Mouse (Mus musculus) layer of hippocampus, adult 11-12 months (tissue): ENCODE data around the gene Gdpgp1.

Source experiments
- DNase-seq: peaks from one replicate; pipeline ENCODE4 v3.0.0; 2022; ENCODE audit warnings: low spot score

Gene Gdpgp1

GRCm38 (mm10) chr7:80227065-80227464 is 5.6 kb upstream of the Gdpgp1 start:
- DNase-seq = no peak

DNA sequence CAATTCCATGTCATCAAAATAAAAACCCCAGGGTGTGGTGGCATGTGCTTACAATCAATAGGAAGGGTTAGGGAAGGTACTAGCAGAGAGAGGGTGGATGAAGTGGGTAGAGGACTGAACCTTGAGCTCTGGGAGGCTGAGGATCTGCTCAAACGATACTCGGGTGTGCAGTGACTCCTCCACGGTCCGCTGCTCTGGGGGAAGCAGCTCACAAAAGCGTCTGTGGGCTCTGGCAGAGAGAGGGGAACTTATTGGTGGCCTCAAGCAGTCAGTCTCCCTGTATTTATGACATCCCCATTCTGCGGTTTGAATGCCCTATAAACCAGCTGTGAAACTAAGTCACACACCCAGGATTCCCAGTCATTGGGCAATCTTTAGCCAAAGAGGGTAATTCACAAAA is 2.5 kb upstream of the Gdpgp1 start:
- no peak for DNase-seq

- DNase-seq = no peak
Measured at GRCm38 (mm10) chr7:80231971-80232488, 635 bp upstream of the Gdpgp1 start.

DNA sequence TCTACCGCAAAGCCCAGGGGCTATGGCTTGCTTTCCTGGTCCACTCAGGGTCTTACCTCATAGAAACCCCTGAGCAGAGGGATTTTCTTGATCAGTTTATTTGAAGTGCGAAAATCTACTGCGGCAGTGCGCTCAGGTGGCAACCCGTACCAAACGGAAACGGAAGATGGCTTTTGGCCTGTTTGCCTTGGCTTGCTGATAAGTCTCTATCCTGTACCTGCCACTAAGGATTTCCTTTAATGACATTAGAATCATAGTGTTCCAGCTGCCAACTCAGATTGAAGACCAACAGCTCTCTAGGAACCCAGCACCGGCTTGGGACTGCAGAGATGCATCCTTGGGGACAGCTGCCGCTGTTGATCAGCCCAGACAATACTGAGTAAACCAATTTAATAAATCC is 1.1 kb downstream of the Gdpgp1 start:
- DNase-seq = no peak

DNA sequence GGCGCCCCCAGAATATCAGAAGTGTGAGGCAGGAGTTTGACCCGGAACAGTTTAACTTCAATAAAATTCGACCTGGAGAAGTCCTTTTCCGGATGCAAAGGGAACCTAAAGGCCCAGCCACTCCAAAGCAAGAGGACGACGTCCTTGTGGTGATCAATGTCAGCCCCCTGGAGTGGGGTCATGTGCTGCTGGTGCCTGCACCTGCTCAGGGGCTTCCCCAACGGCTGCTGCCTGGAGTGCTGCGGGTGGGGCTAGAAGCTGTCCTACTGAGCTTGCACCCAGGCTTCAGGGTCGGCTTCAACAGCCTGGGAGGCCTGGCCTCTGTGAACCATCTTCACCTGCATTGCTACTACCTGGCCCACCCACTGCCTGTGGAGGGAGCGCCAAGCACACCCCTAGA is 5.9 kb downstream of the Gdpgp1 start:
- DNase-seq = no peak

DNA sequence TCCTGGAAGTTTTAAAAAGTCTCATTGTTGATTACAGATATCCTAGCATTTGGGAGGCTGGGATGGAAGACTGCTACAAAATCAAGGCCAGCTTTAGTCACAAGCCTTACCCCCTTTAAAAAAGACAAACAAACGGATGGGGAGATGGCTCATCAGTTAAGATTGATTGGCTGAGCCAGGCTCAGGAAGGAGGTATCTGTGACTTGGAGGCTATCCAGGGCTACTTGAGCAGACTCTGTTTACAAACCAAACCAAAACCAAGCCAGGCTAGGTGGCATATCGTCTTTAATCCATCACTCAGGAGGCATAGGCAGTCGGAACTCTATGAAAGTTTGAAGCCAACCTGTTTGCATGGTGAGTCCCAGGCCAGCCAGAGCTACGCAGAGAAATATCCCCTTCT is 9.0 kb downstream of the Gdpgp1 start:
- DNase-seq = no peak

- no peak for DNase-seq
Measured at GRCm38 (mm10) chr7:80244851-80245250, 12.2 kb downstream of the Gdpgp1 start.

DNA sequence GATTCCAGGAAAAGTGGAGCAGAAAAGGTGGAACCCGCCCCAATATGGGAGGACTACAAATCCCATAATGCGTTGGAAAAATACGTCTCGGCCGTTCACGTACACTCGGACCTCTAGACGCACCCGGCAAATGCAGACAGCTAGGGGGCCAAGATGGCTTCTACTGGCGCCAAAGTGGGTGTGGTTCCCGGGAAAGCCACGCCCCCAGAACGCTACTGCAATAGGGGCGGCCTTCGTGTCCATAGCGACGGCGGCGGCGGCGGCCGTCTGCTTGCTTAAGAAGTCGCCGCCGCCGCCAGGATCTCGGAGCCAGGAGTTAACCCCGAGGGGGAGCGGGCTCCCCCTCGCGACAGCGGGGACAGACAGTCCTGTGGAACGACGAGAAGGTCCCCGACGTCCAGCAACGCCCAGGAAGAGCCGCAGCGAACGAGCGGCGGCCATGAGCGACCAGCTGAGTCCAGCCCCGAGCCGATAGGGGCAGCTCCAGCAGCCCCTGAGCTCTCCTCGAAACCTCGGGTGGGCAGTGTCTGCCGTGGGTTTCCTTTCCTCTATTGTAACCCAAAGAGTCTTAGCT is 13.6 kb downstream of the Gdpgp1 start, which contains the start of gene Ttll13:
TSS of gene Ttll13 (plus strand) at position 229 of the 574 bp plus-strand sequence.
- peak; percentile 97 for DNase-seq

- no peak for DNase-seq
Measured at GRCm38 (mm10) chr7:80246859-80247258, 14.2 kb downstream of the Gdpgp1 start.

DNA sequence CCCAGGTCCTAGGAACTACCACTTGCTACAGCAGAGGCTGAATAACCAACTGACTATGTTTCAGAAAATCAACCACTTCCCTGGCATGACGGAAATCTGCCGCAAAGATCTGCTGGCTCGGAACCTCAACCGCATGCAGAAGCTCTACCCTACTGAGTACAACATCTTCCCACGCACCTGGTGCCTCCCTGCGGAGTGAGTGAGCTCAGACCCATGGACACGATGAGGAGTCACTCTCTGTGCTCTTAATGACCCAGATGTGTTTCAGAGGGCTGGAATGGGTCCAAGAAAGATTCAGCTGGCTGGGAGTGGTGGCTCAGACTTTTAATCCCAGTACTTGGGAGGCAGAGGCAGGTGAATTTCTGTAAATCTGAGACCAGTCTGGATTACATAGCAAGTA is 19.8 kb downstream of the Gdpgp1 start:
- no peak for DNase-seq

DNA sequence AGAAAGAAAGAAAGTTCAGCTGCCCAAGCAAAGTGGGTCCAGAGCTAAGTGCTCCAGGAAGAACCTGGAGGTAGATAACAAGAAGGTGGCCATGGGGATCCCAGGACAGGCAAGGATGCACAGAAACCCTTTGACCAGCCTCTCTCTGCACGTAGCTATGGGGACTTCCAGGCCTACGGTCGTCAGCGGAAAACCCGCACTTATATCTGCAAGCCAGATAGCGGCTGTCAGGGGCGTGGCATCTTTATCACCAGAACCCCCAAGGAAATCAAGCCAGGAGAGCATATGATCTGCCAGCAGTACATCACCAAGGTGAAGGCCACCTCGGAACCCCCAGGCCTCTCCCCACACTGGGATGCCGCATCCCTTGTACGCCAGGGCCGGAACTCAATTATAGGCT is 20.2 kb downstream of the Gdpgp1 start:
- DNase-seq = no peak

GRCm38 (mm10) chr7:80255981-80256380 is 23.3 kb downstream of the Gdpgp1 start:
- no peak for DNase-seq

GRCm38 (mm10) chr7:80257706-80258105 is 25.0 kb downstream of the Gdpgp1 start:
- no peak for DNase-seq

DNA sequence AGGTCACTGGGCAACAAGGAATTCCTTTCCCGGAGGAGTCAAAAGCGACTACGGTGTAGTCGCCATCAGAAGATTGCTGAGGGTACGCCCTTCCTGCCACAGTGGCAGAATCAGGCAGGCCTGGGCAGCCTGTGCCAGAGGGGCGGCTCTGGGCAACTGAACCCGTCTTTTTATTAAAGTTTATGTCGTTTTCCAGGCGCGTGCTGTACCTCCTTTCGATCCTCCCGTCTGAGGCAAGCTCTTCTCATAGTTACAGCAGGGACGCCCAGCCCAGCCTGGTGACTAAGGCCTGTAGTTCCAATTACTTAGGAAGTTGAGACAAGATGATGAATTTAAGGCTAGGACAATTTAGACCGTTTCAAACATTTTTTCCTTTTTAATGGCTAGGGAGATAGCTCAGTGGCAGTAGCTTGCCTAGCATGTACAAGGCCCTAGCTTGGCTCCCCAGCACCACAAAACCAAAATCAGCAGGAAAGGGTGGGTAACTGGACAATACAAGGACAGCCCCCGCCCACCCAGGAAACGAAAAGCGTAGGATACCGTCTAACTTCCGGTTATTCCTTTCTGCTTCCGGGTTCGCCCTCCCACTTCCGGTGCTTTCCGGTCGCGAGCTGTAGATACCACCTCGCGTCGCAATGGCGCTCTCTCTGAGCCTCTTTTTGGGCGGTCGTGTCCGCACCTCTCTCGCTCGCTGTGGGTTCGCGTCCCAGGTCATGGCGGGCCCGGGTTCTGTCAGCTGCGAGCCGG is 28.1 kb downstream of the Gdpgp1 start, which contains the start of gene Ngrn:
TSS of gene Ngrn (plus strand) at position 591 of the 747 bp plus-strand sequence.
- DNase-seq = peak; percentile 86

- DNase-seq = peak; percentile 15
Measured at GRCm38 (mm10) chr7:80261372-80261990, 28.8 kb downstream of the Gdpgp1 start.

GRCm38 (mm10) chr7:80264606-80265005 is 31.9 kb downstream of the Gdpgp1 start:
- no peak for DNase-seq

GRCm38 (mm10) chr7:80267764-80268163 is 35.1 kb downstream of the Gdpgp1 start:
- DNase-seq = no peak

DNA sequence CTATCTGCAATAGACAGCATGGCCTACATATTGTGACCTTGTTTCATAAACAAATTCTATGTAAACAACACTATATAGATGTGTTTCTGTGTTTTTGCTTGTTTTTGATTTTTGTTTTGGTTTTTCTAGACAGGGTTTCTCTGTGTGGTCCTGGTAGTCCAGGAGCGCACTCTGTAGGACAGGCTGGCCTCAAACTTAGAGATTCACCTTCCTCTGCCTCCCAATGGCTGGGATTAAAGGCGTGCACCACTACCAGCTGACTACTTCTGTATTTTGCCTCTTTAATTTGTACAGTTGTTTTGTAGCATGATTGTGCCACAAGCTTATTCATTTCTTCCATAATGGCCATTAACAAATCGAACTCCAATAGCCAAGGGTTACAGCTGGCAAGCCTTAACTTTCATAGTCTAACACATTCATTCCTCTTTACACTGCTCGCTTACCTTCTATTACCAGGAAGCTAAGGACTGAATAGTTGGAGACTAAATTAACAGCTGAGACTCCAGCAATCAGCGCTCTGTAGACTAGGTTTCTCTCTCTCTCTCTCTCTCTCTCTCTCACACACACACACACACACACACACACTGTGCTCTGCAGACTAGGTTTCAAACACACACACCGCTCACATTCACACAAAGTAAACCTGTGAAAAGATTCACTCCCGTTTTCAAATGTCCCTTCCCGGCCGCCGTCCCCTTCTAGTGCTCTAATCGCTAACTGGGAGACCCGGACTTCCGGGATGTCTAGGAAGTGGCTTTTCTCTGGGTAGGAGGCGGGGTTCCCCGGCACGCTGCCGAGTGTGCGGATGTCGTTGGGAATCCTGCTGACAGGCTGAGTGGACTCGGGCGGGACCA is 36.5 kb downstream of the Gdpgp1 start, which contains the start of gene Vps33b:
TSS of gene Vps33b (plus strand) at position 753 of the 854 bp plus-strand sequence.
- DNase-seq = peak; percentile 96

DNA sequence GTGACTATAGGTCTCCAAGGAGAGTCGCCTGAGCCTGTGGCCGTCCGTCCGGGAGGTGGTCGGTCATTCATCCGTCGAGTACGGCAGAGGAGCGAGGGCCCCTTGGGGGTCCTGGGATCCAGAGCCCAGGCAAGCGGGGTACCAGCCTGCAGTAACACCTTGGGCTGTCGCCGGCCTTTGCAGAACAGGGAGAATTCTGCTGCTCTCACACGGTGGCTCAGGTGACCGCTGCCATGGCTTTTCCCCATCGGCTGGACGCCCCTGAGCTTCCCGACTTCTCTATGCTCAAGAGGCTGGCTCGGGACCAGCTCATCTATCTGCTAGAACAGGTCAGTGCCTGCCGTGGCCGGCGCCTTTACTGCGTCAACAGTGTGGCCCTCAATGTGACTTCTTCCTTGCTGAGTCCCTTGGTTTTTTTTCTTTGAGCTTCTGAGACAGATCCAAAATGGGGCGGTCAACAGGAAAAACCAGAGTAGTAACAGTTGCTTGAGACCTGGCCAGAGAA is 37.1 kb downstream of the Gdpgp1 start:
- DNase-seq = no peak

- no peak for DNase-seq
Measured at GRCm38 (mm10) chr7:80273456-80273855, 40.8 kb downstream of the Gdpgp1 start.

- no peak for DNase-seq
Measured at GRCm38 (mm10) chr7:80276374-80276773, 43.7 kb downstream of the Gdpgp1 start.

GRCm38 (mm10) chr7:80280032-80280431 is 47.4 kb downstream of the Gdpgp1 start:
- DNase-seq = no peak
